Mouse (Mus musculus): ENCODE measurements around the gene Gm42906.

- TF ChIP-seq CHD2 (IDR thresholded peaks at IDR 0.05; ENCODE audit: low read depth, low read length) (no peak), HCFC1 (IDR thresholded peaks at IDR 0.05; ENCODE audit: borderline replicate concordance, insufficient read depth, low read length) (no peak), MAFK (IDR thresholded peaks at IDR 0.05; ENCODE audit: insufficient read depth, low read depth, low read length) (no peak), ZC3H11A (IDR thresholded peaks at IDR 0.05; ENCODE audit: borderline replicate concordance, low read depth, low read length) (no peak), ZNF384 (IDR thresholded peaks at IDR 0.05; ENCODE audit: low read depth, low read length) (no peak)
Measured at GRCm38 (mm10) chr5:151074282-151074681, 353.7 kb downstream of the Gm42906 start.

Measured in ES-E14 (cell line).